Mouse (Mus musculus): ENCODE results near the gene Qser1. TPM values are rescaled to one million over a fixed set of nuclear protein-coding genes. Genes with fewer than 3 reads are reported as not detected.
A peak's percentile ranks its signal among the peaks of the same experiment; 100 is the strongest.

Qser1 gene
- polyA plus RNA-seq, 1 experiment: 1.3 TPM

DNA sequence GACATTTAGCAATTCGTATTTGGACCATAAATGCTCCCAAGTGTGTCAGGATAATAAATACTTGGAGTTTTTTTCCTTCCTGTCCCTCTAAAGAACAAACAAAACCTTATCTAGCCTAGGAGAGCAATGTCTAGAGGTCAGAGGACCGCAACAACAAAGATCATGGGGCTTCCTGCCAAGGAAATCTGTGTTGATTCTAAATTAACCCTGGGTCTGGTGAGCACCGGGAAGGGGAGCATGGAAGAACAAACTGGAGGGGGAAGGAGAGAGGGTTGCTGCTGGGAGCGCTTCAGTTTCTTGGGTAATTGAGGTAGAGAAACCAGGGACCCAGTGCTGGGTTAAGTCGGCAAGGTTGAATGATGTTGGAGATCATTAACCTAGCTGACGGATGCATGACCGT, 73.4 kb downstream of the Qser1 start:
- 13% methylated on average over 7 of the region's 7 CpGs for WGBS
- Histone ChIP-seq H3K27me3 (ENCODE audit: control insufficient read depth, insufficient read depth, low read length) (no peaks in the 10 kb centered on the region), H3K36me3 (ENCODE audit: control insufficient read depth, insufficient read depth, low read length) (no peaks in the 10 kb centered on the region), H3K27ac (ENCODE audit: insufficient read depth, low read depth, low read length) (peak overlapping the region; percentile 97), H3K4me3 (ENCODE audit: low read depth, low read length) (peak overlapping the region; percentile 93), H3K4me1 (ENCODE audit: control insufficient read depth, insufficient read depth, insufficient read length, low read length) (peaks cover 3% of the 10 kb centered on the region; the same call in 1 of the 2 replicates)
- TF ChIP-seq POLR2A (IDR thresholded peaks at IDR 0.05; ENCODE audit: low read depth, low read length) (no peak), CTCF (IDR thresholded peaks at IDR 0.05; ENCODE audit: extremely low read depth, insufficient read length, insufficient replicate concordance, low read depth, low read length) (no peak)

DNA sequence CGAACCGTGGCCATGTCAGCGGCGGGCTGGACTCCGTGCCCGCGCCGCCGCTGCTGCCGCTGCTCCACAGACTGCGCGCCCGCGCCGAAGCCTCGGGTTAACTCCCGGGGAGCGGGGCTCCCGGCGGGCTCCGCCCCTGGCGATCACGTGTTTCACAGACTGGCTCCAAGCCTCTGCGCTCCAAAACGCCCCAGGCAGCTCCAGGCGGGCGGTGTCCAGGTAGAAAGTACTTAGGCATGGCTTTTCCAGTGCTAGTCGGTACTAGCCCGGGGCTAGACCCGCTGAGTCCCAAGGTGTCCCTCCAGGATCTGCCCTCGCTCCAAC, 73.9 kb downstream of the Qser1 start, which contains the start of gene Depdc7:
Gene Depdc7 (minus strand): TSS at position 138 of the 324 bp plus-strand sequence.
- peaks cover 3% of the 10 kb centered on the region; the same call in 1 of the 2 replicates for H3K4me1 ChIP-seq (ENCODE audit: control insufficient read depth, insufficient read depth, insufficient read length, low read length)
- WGBS: 0% methylated on average over 31 of the region's 31 CpGs
- H3K27ac ChIP-seq (ENCODE audit: insufficient read depth, low read depth, low read length): peak within 1 kb of the TSS; percentile 97
- TF ChIP-seq CTCF (IDR thresholded peaks at IDR 0.05; ENCODE audit: extremely low read depth, insufficient read length, insufficient replicate concordance, low read depth, low read length) (no peak), POLR2A (IDR thresholded peaks at IDR 0.05; ENCODE audit: low read depth, low read length) (peak; percentile 82)
- peak within 1 kb of the TSS; percentile 93 for H3K4me3 ChIP-seq (ENCODE audit: low read depth, low read length)
- H3K27me3 ChIP-seq (ENCODE audit: control insufficient read depth, insufficient read depth, low read length): no peaks in the 10 kb centered on the region
- no peaks in the 10 kb centered on the region for H3K36me3 ChIP-seq (ENCODE audit: control insufficient read depth, insufficient read depth, low read length)

DNA sequence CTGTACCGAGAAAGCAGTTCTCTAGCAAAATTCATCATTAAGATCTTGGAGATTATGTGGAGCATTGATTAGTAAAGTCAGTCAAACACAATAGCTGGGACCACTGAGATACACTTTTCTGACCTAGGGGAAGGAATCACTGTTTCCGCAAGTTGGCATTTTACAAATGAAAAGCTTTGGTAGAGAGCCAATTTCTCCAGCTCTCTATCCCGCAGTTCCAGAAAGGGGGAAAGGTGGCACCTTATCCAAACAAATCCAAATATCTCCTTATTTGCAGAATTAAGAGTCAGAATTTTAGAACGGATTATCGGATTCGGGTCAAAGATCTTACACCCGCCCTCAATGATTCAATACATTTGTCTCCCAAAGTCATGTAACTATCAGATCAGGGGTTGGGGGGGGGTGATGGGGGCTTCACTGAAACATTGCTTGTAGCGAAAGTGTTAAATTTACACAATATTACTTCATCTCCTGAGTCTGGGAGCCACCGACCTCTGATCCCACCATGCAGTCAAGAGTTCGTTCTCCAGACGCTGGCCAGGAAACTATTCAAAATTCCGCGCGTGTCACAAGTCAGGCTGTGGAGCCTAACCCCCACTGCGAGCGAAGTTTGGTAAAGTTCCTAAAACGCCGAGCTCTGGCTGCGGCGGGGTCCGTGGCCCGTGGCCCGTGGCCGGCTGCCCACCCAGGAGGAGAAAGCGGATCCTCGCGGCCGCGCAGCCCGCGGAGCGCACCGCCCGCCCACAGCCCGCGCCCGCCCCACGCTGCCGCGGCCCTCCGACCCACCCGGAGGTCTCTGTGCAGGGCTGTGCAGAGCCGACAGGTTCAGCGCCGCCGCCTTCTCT, 74.4 kb downstream of the Qser1 start:
- H3K36me3 ChIP-seq (ENCODE audit: control insufficient read depth, insufficient read depth, low read length): no peaks in the 10 kb centered on the region
- no peak for TF ChIP-seq POLR2A (IDR thresholded peaks at IDR 0.05; ENCODE audit: low read depth, low read length)
- no peak for TF ChIP-seq CTCF (IDR thresholded peaks at IDR 0.05; ENCODE audit: extremely low read depth, insufficient read length, insufficient replicate concordance, low read depth, low read length)
- 3% methylated on average over 45 of the region's 46 CpGs for WGBS
- H3K27ac ChIP-seq (ENCODE audit: insufficient read depth, low read depth, low read length): peak overlapping the region; percentile 97
- peaks cover 3% of the 10 kb centered on the region; the same call in 1 of the 2 replicates for H3K4me1 ChIP-seq (ENCODE audit: control insufficient read depth, insufficient read depth, insufficient read length, low read length)
- no peaks in the 10 kb centered on the region for H3K27me3 ChIP-seq (ENCODE audit: control insufficient read depth, insufficient read depth, low read length)
- H3K4me3 ChIP-seq (ENCODE audit: low read depth, low read length): peak overlapping the region; percentile 93

DNA sequence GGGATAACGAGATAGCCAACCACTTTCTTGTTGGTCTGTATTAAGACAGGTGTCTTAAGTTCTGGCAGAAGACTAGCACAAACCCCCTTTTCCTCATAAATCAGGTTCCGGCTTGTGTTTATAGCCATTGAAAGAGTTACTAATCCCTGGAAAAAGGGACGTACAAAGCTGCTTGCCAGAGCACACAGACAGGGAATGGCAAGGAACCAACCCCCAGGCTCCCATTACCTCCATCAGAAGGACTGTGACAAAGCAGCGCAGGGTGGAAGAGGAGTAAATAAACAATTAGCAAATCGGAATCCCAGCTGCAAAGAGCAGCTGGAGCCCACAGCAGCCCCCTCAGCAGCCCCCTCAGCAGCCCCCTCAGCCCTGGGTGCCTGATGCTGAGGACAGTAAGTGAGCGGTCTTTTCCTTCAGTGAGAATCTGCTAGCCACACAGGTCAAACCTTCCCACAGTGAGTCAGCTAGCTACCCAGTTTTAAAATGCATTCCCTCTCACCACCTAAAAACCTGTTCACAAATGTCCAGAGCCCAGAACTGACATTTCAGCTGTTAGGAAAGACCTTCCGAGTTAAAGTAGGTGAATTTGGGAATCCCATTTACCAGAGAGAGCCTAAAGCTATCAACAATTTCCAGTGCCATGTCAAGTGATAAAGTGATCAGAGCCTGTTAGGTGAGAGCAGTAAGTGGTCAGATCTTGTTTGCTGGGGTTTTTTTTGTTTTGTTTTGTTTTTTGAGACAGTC, 75.4 kb downstream of the Qser1 start:
- H3K4me1 ChIP-seq (ENCODE audit: control insufficient read depth, insufficient read depth, insufficient read length, low read length): peaks cover 3% of the 10 kb centered on the region; the same call in 1 of the 2 replicates
- no peaks in the 10 kb centered on the region for H3K36me3 ChIP-seq (ENCODE audit: control insufficient read depth, insufficient read depth, low read length)
- H3K27ac ChIP-seq (ENCODE audit: insufficient read depth, low read depth, low read length): peak overlapping the region; percentile 84
- peak overlapping the region; percentile 61 for H3K4me3 ChIP-seq (ENCODE audit: low read depth, low read length)
- TF ChIP-seq POLR2A (IDR thresholded peaks at IDR 0.05; ENCODE audit: low read depth, low read length) (no peak), CTCF (IDR thresholded peaks at IDR 0.05; ENCODE audit: extremely low read depth, insufficient read length, insufficient replicate concordance, low read depth, low read length) (no peak)
- H3K27me3 ChIP-seq (ENCODE audit: control insufficient read depth, insufficient read depth, low read length): no peaks in the 10 kb centered on the region
- 43% methylated on average over 7 of the region's 7 CpGs for WGBS

DNA sequence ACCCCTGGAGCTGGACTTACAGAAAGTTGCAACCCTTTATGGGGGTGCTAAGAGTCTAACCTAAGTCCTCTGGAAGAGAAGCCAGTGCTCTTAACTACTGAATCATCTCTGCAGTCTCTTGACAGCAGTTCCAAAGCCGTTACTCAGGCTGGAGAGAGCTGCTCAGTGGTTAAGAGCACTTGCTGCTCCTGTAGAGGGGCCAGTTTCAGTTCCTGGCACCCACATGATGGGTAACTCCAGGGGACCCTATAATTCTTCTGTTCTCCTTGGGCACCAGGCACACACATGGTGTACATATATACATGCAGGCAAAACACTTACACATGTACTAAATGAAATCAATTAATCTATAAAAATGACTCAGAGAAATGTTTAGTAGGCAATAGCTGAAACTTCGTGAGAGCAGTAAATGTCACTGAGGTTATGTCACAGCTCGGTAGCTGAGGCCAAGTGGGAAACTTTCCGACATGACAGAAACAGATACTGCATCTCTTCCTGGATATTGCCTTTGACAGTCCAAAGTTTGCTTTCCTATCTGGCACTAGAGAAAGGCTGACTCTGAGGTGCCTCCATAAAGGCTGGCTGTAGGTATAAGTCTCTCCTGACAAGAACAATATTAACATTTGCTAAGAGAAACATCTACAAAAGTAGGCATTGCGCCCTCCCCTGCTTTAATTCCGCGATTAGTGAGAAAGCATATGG, 76.2 kb downstream of the Qser1 start:
- peak overlapping the region; percentile 84 for H3K27ac ChIP-seq (ENCODE audit: insufficient read depth, low read depth, low read length)
- no peaks in the 10 kb centered on the region for H3K36me3 ChIP-seq (ENCODE audit: control insufficient read depth, insufficient read depth, low read length)
- H3K27me3 ChIP-seq (ENCODE audit: control insufficient read depth, insufficient read depth, low read length): no peaks in the 10 kb centered on the region
- WGBS: 30% methylated on average over 7 of the region's 7 CpGs
- TF ChIP-seq CTCF (IDR thresholded peaks at IDR 0.05; ENCODE audit: extremely low read depth, insufficient read length, insufficient replicate concordance, low read depth, low read length) (no peak), POLR2A (IDR thresholded peaks at IDR 0.05; ENCODE audit: low read depth, low read length) (no peak)
- H3K4me1 ChIP-seq (ENCODE audit: control insufficient read depth, insufficient read depth, insufficient read length, low read length): peaks cover 3% of the 10 kb centered on the region; the same call in 1 of the 2 replicates
- no peak overlapping the region for H3K4me3 ChIP-seq (ENCODE audit: low read depth, low read length)

DNA sequence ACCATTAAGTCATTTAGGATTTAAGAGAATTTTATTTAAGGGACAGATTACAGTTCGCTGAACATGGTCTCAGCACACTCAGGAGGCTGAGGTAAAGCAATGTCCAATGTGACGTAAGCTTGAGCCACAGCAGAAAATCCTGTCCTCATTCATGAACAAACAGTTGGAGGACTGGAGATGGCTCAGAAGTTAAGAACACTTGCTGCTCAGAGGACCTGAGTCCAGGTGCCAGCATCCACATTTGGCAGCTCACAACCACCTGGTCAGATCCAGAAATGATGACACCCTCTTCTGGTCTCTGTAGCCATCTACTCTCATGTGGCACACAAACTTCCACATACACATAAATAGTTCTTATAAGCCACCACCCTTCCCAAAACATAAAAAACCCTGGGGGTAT, 76.9 kb downstream of the Qser1 start:
- Histone ChIP-seq H3K4me3 (ENCODE audit: low read depth, low read length) (no peak overlapping the region), H3K36me3 (ENCODE audit: control insufficient read depth, insufficient read depth, low read length) (no peaks in the 10 kb centered on the region), H3K27me3 (ENCODE audit: control insufficient read depth, insufficient read depth, low read length) (no peaks in the 10 kb centered on the region), H3K27ac (ENCODE audit: insufficient read depth, low read depth, low read length) (no peak overlapping the region), H3K4me1 (ENCODE audit: control insufficient read depth, insufficient read depth, insufficient read length, low read length) (peaks cover 3% of the 10 kb centered on the region; the same call in 1 of the 2 replicates)
- TF ChIP-seq CTCF (IDR thresholded peaks at IDR 0.05; ENCODE audit: extremely low read depth, insufficient read length, insufficient replicate concordance, low read depth, low read length) (no peak), POLR2A (IDR thresholded peaks at IDR 0.05; ENCODE audit: low read depth, low read length) (no peak)
- 99% methylated on average over 2 of the region's 2 CpGs for WGBS
